Comparison of ENCODE assay signal across 25 mouse cellular contexts in the genomic region with DNA sequence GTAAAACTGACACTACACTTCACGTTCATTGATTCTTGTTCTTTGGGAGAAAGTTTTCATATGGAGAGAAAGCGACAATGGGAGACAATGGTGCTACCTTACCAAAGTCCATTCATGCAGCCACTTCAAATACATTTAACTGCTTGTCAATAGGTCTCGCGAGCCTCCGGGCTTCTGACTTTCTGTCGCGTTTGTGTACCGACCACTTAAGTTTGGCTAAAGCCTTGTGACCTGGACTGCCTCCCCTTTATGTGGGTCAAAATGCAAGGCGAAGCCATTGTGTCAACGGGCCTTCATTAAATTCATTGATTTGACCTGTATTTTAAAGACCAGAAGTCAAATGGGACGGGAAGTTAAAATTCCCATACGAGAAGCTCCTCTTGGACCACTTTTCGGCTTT. TPM values are rescaled to one million over a fixed set of nuclear protein-coding genes. Genes with fewer than 3 reads are reported as not detected.
DNase-seq lines count a peak whose midpoint lies in the region; ATAC-seq and TF ChIP-seq lines count a peak whose summit lies in the region.
"Had no signal": no experiment of that assay in that cellular context is flagged by ENCODE, and none has a peak within 500 bp of the region (broad histone marks: within the 10 kb centered on the region; RNA-seq: fewer than 3 reads in every experiment).

No protein-coding gene starts in this region.

- no peak for ATAC-seq in hindbrain, embryonic 11.5 days (ENCODE audit: low FRiP score)
- no peak for ATAC-seq in hindbrain, embryonic 12.5 days (ENCODE audit: low FRiP score)
- no peak for ATAC-seq in forebrain, postnatal 0 days
- ATAC-seq: activated CD4-positive, CD25-positive, alpha-beta regulatory T cell, adult 4 months; forebrain, embryonic 15.5 days; hindbrain, postnatal 0 days had no signal

- no peaks in the 10 kb centered on the region for H3K9me3 ChIP-seq in hindbrain, embryonic 11.5 days (ENCODE audit: control insufficient read depth, low read length)
- H3K9me3 ChIP-seq in hindbrain, embryonic 12.5 days (replicated peaks): no peaks in the 10 kb centered on the region
- no peaks in the 10 kb centered on the region for H3K9me3 ChIP-seq in forebrain, postnatal 0 days (ENCODE audit: low read length)
- H3K9me3 ChIP-seq: embryonic facial prominence, embryonic 12.5 days; forebrain, embryonic 15.5 days; heart, embryonic 10.5 days; heart, embryonic 15.5 days had no signal

- no peaks in the 10 kb centered on the region for H3K36me3 ChIP-seq in hindbrain, embryonic 11.5 days (ENCODE audit: control insufficient read depth, insufficient read depth, low read length)
- H3K36me3 ChIP-seq in hindbrain, embryonic 12.5 days: no peaks in the 10 kb centered on the region
- H3K36me3 ChIP-seq in forebrain, postnatal 0 days (ENCODE audit: insufficient read depth): no peaks in the 10 kb centered on the region
- H3K36me3 ChIP-seq: embryonic facial prominence, embryonic 12.5 days; forebrain, embryonic 15.5 days; heart, embryonic 10.5 days; heart, embryonic 15.5 days had no signal

- no peak overlapping the region for H3K4me3 ChIP-seq in hindbrain, embryonic 11.5 days (ENCODE audit: low read depth, low read length)
- H3K4me3 ChIP-seq in hindbrain, embryonic 12.5 days: no peak overlapping the region
- no peak overlapping the region for H3K4me3 ChIP-seq in forebrain, postnatal 0 days (ENCODE audit: low read depth, low read length)
- H3K4me3 ChIP-seq: embryonic facial prominence, embryonic 12.5 days; forebrain, embryonic 15.5 days; heart, embryonic 10.5 days; heart, embryonic 15.5 days had no signal

- peak; percentile 25 for DNase-seq in hindbrain, embryonic 11.5 days (ENCODE audit: low spot score)
- peak; percentile 7 for DNase-seq in lung, postnatal 36 days
- DNase-seq in lung, postnatal 10 days: no peak
- peak; percentile 23 for DNase-seq in ZHBTc4 (ENCODE audit: low read depth, low spot score)
- DNase-seq in embryo, embryonic 11 days: peak; percentile 53
- DNase-seq in forebrain, postnatal 0 days: no peak
- DNase-seq: adrenal gland, postnatal 14 days; cerebellum, adult 11-12 months; cerebellum, adult 9-10 months; cerebellum, postnatal 25 days; gastrocnemius, postnatal 10 days; heart, adult 18-20 months; heart, postnatal 14 days had no signal

- WGBS in hindbrain, embryonic 11.5 days: 26% methylated on average over 13 of the region's 13 CpGs
- 33% methylated on average over 13 of the region's 13 CpGs for WGBS in hindbrain, embryonic 12.5 days
- WGBS in forebrain, postnatal 0 days: 32% methylated on average over 13 of the region's 13 CpGs

- no peak overlapping the region for H3K4me2 ChIP-seq in hindbrain, embryonic 11.5 days (replicated peaks; ENCODE audit: low read depth, low read length)
- no peak overlapping the region for H3K4me2 ChIP-seq in hindbrain, embryonic 12.5 days (replicated peaks)
- no peak overlapping the region for H3K4me2 ChIP-seq in forebrain, postnatal 0 days (ENCODE audit: low read depth)
- H3K4me2 ChIP-seq: embryonic facial prominence, embryonic 12.5 days; forebrain, embryonic 15.5 days; heart, embryonic 15.5 days had no signal

- H3K27me3 ChIP-seq in hindbrain, embryonic 11.5 days (ENCODE audit: control insufficient read depth, insufficient read depth, low read length): peaks cover 18% of the 10 kb centered on the region
- peaks cover 39% of the 10 kb centered on the region for H3K27me3 ChIP-seq in hindbrain, embryonic 12.5 days
- peaks cover 15% of the 10 kb centered on the region for H3K27me3 ChIP-seq in forebrain, postnatal 0 days (ENCODE audit: insufficient read depth, low read length)
- H3K27me3 ChIP-seq: embryonic facial prominence, embryonic 12.5 days; heart, embryonic 15.5 days had no signal

- no peak overlapping the region for H3K27ac ChIP-seq in hindbrain, embryonic 11.5 days (ENCODE audit: low read depth, low read length)
- H3K27ac ChIP-seq in hindbrain, embryonic 12.5 days: no peak overlapping the region
- no peak overlapping the region for H3K27ac ChIP-seq in forebrain, postnatal 0 days (ENCODE audit: low read depth, low read length)
- H3K27ac ChIP-seq: embryonic facial prominence, embryonic 12.5 days; forebrain, embryonic 15.5 days; heart, embryonic 10.5 days; heart, embryonic 15.5 days; hindbrain, postnatal 0 days had no signal

- TF ChIP-seq CTCF in forebrain, postnatal 0 days (IDR thresholded peaks at IDR 0.05; ENCODE audit: low read depth): no peak

- no peak overlapping the region for H3K9ac ChIP-seq in hindbrain, embryonic 11.5 days (ENCODE audit: low read depth, low read length)
- H3K9ac ChIP-seq in hindbrain, embryonic 12.5 days: no peak overlapping the region
- H3K9ac ChIP-seq in forebrain, postnatal 0 days: no peak overlapping the region
- H3K9ac ChIP-seq: embryonic facial prominence, embryonic 12.5 days; forebrain, embryonic 15.5 days; heart, embryonic 15.5 days had no signal

- H3K4me1 ChIP-seq in hindbrain, embryonic 11.5 days (replicated peaks; ENCODE audit: control insufficient read depth, insufficient read depth, low read length): no peaks in the 10 kb centered on the region
- H3K4me1 ChIP-seq in hindbrain, embryonic 12.5 days: peaks cover 22% of the 10 kb centered on the region
- no peaks in the 10 kb centered on the region for H3K4me1 ChIP-seq in forebrain, postnatal 0 days (ENCODE audit: insufficient read depth)
- H3K4me1 ChIP-seq: heart, embryonic 10.5 days had no signal

RNA-seq across cellular contexts. Expression of gene Gsx1, which starts 52.5 kb away (rescaled TPM):
- 6.7 and 11.3 TPM in 2 replicates for polyA plus RNA-seq in hindbrain, embryonic 11.5 days (2014; fragmentation: Nextera tagmentation; extraction: Ambion mirVana)
- polyA plus RNA-seq in hindbrain, embryonic 12.5 days (2016; fragmentation: Nextera tagmentation; extraction: Ambion mirVana): 8.6 and 9.3 TPM in 2 replicates
- 1.2 and 3.2 TPM in 2 replicates for total RNA-seq in forebrain, postnatal 0 days (2014; rRNA removed)
- polyA plus RNA-seq in forebrain, postnatal 0 days (2015; fragmentation: Nextera tagmentation; extraction: Ambion mirVana): 1.2 and 1.4 TPM in 2 replicates
- total RNA-seq: adrenal gland, adult 18-20 months; adrenal gland, postnatal 14 days; gastrocnemius, postnatal 10 days; gastrocnemius, postnatal 4 days; heart, adult 18-20 months; heart, postnatal 14 days; hematopoietic stem cell, adult 5-6 weeks; MEL had no signal
- polyA plus RNA-seq: activated CD4-positive, CD25-positive, alpha-beta regulatory T cell, adult 4 months; C2C12; heart, embryonic 10.5 days; heart, embryonic 15.5 days had no signal

RNA-seq across cellular contexts. Expression of gene Polr1d, which starts 59.1 kb away (rescaled TPM):
- 112 and 119 TPM in 2 replicates for polyA plus RNA-seq in hindbrain, embryonic 11.5 days (2014; fragmentation: Nextera tagmentation; extraction: Ambion mirVana)
- 95.1 and 98.0 TPM in 2 replicates for polyA plus RNA-seq in hindbrain, embryonic 12.5 days (2016; fragmentation: Nextera tagmentation; extraction: Ambion mirVana)
- 92.1 and 126 TPM in 2 replicates for total RNA-seq in forebrain, postnatal 0 days (2014; rRNA removed)
- 114 and 141 TPM in 2 replicates for polyA plus RNA-seq in forebrain, postnatal 0 days (2015; fragmentation: Nextera tagmentation; extraction: Ambion mirVana)

RNA-seq across cellular contexts. Expression of gene Lnx2, which starts 59.6 kb away (rescaled TPM):
- polyA plus RNA-seq in hindbrain, embryonic 11.5 days (2014; fragmentation: Nextera tagmentation; extraction: Ambion mirVana): 7.7 and 8.4 TPM in 2 replicates
- polyA plus RNA-seq in hindbrain, embryonic 12.5 days (2016; fragmentation: Nextera tagmentation; extraction: Ambion mirVana): 8.8 and 9.4 TPM in 2 replicates
- 10.0 and 14.4 TPM in 2 replicates for total RNA-seq in forebrain, postnatal 0 days (2014; rRNA removed)
- 5.6 and 6.5 TPM in 2 replicates for polyA plus RNA-seq in forebrain, postnatal 0 days (2015; fragmentation: Nextera tagmentation; extraction: Ambion mirVana)

Comparison
In these comparisons a context has a peak if more than half of its experiments do, and no peak if none do; other contexts are left out.
1. DNase-seq: peak in hindbrain, embryonic 11.5 days (single experiment), lung, postnatal 36 days (single experiment), ZHBTc4 (single experiment) and embryo, embryonic 11 days (single experiment); none in lung, postnatal 10 days (single experiment) and forebrain, postnatal 0 days (single experiment).